In genomic region chr11:51935636-51936434, GRCm38 (mm10) we compare ENCODE assay signal across 18 mouse cellular contexts. TPM values are rescaled to one million over a fixed set of nuclear protein-coding genes. Genes with fewer than 3 reads are reported as not detected.
DNase-seq lines count a peak whose midpoint lies in the region; ATAC-seq and TF ChIP-seq lines count a peak whose summit lies in the region.
"Had no signal": no experiment of that assay in that cellular context is flagged by ENCODE, and none has a peak within 500 bp of the region (broad histone marks: within the 10 kb centered on the region; RNA-seq: fewer than 3 reads in every experiment).

No protein-coding gene starts in this region.

- intact Hi-C loops in heart, adult 2 months (cut with DNase I): loop anchor here (2.0 kb wide), 1 partner anchor 17 kb away; no protein-coding TSS in a partner anchor
- intact Hi-C loops in heart, postnatal 25 days (cut with DNase I): no loop called here

- peak; percentile 48 for ATAC-seq in CD4-positive, CD25-positive, alpha-beta regulatory T cell, adult 4 months
- peak; percentile 19; the same call in 1 of the 2 replicates for ATAC-seq in megakaryocyte progenitor cell, adult 5-6 weeks (replicated peaks; ENCODE audit: poor library complexity)
- ATAC-seq in midbrain, embryonic 15.5 days (replicated peaks): no peak
- ATAC-seq: hindbrain, embryonic 16.5 days had no signal

- no peaks in the 10 kb centered on the region for H3K9me3 ChIP-seq in limb, embryonic 10.5 days (replicated peaks)
- H3K9me3 ChIP-seq in midbrain, embryonic 15.5 days: no peaks in the 10 kb centered on the region
- H3K9me3 ChIP-seq: forebrain, embryonic 10.5 days; heart, embryonic 13.5 days; liver, embryonic 13.5 days; midbrain, embryonic 10.5 days had no signal

- H3K27ac ChIP-seq in heart, adult 2 months: no peak overlapping the region
- no peak overlapping the region for H3K27ac ChIP-seq in limb, embryonic 10.5 days
- H3K27ac ChIP-seq in midbrain, embryonic 15.5 days: no peak overlapping the region
- H3K27ac ChIP-seq: forebrain, embryonic 10.5 days; gastrocnemius, adult 2 months; heart, embryonic 13.5 days; kidney, postnatal 0 days; left cerebral cortex, adult 2 months; liver, embryonic 13.5 days; midbrain, embryonic 10.5 days had no signal

- no peaks in the 10 kb centered on the region for H3K36me3 ChIP-seq in heart, adult 2 months (ENCODE audit: control insufficient read depth, insufficient read depth, low read length)
- H3K36me3 ChIP-seq in limb, embryonic 10.5 days: no peaks in the 10 kb centered on the region
- H3K36me3 ChIP-seq in midbrain, embryonic 15.5 days (replicated peaks): no peaks in the 10 kb centered on the region
- H3K36me3 ChIP-seq: forebrain, embryonic 10.5 days; heart, embryonic 13.5 days; liver, embryonic 13.5 days; midbrain, embryonic 10.5 days had no signal

- no peak overlapping the region for H3K9ac ChIP-seq in heart, adult 2 months (ENCODE audit: low read depth, low read length)
- no peak overlapping the region for H3K9ac ChIP-seq in midbrain, embryonic 15.5 days
- H3K9ac ChIP-seq: heart, embryonic 13.5 days; liver, embryonic 13.5 days had no signal

- no peak for TF ChIP-seq EP300 in heart, adult 2 months (IDR thresholded peaks at IDR 0.05; ENCODE audit: insufficient read depth, low read depth, low read length)

- WGBS in heart, adult 2 months: 51% methylated on average over 5 of the region's 5 CpGs
- WGBS in limb, embryonic 10.5 days: 54% methylated on average over 5 of the region's 5 CpGs
- 64% methylated on average over 5 of the region's 5 CpGs for WGBS in midbrain, embryonic 15.5 days

- no peak overlapping the region for H3K4me3 ChIP-seq in heart, adult 2 months
- no peak overlapping the region for H3K4me3 ChIP-seq in limb, embryonic 10.5 days
- H3K4me3 ChIP-seq in midbrain, embryonic 15.5 days: no peak overlapping the region
- H3K4me3 ChIP-seq: forebrain, embryonic 10.5 days; gastrocnemius, adult 2 months; heart, embryonic 13.5 days; left cerebral cortex, adult 2 months; liver, embryonic 13.5 days; midbrain, embryonic 10.5 days had no signal

- TF ChIP-seq CTCF in heart, adult 2 months (IDR thresholded peaks at IDR 0.05): peak; percentile 21; the same call in 1 of the 2 replicates

- H3K27me3 ChIP-seq in heart, adult 2 months (ENCODE audit: control insufficient read depth, insufficient read depth, low read length): no peaks in the 10 kb centered on the region
- H3K27me3 ChIP-seq in limb, embryonic 10.5 days (ENCODE audit: low read depth, poor library complexity, severe bottlenecking): no peaks in the 10 kb centered on the region
- no peaks in the 10 kb centered on the region for H3K27me3 ChIP-seq in midbrain, embryonic 15.5 days (replicated peaks)
- H3K27me3 ChIP-seq: liver, embryonic 13.5 days had no signal

- H3K4me2 ChIP-seq in midbrain, embryonic 15.5 days: no peak overlapping the region
- H3K4me2 ChIP-seq: heart, embryonic 13.5 days; liver, embryonic 13.5 days had no signal

- peaks cover 8% of the 10 kb centered on the region for H3K4me1 ChIP-seq in heart, adult 2 months (ENCODE audit: control insufficient read depth, insufficient read depth, low read length)
- 0 out of 2 replicates have a peak, but pooled peaks cover 4% of the 10 kb centered on the region for H3K4me1 ChIP-seq in limb, embryonic 10.5 days
- no peaks in the 10 kb centered on the region for H3K4me1 ChIP-seq in midbrain, embryonic 15.5 days
- H3K4me1 ChIP-seq: forebrain, embryonic 10.5 days had no signal

- TF ChIP-seq POLR2A in heart, adult 2 months (IDR thresholded peaks at IDR 0.05; ENCODE audit: insufficient read depth, low read depth, low read length): no peak

- H3K79me2 ChIP-seq in heart, adult 2 months (replicated peaks; ENCODE audit: control insufficient read depth, insufficient read depth, low read length): no peaks in the 10 kb centered on the region

- DNase-seq in heart, adult 2 months: peak in 1 of 2 experiments; percentile 51
- DNase-seq in heart, postnatal 25 days (ENCODE audit: low spot score): no peak
- peak; percentile 79 for DNase-seq in thymus, postnatal 0 days (ENCODE audit: low spot score)
- no peak for DNase-seq in limb, embryonic 10.5 days (ENCODE audit: low spot score)
- DNase-seq in cerebellum, adult 8-10 months: no peak
- DNase-seq: adrenal gland, postnatal 25 days; embryo, embryonic 11 days; gastrocnemius, adult 2 months; liver, embryonic 13.5 days had no signal

RNA-seq across cellular contexts. Expression of gene Cdkn2aipnl, which starts 31.6 kb away (rescaled TPM):
- total RNA-seq in heart, adult 2 months (2021): 10 to 100 TPM; 10.2 to 10.8 TPM
- polyA plus RNA-seq in heart, adult 2 months (2012; rRNA removed): 8.4 and 14.1 TPM in 2 replicates
- 10 to 100 TPM in 1 of 2 experiments, 1 to 10 TPM in 1; 8.8 to 10.5 TPM for total RNA-seq in heart, postnatal 25 days (2021)
- 100 to 1,000 TPM in 1 of 2 experiments, 10 to 100 TPM in 1; 92.5 to 116 TPM for polyA plus RNA-seq in CD4-positive, CD25-positive, alpha-beta regulatory T cell, adult 4 months (2017; shearing (Covaris generic))
- total RNA-seq in megakaryocyte progenitor cell, adult 5-6 weeks (2015): 93.9 and 114 TPM in 2 replicates
- 66.9 and 67.3 TPM in 2 replicates for total RNA-seq in megakaryocyte progenitor cell, adult 5-6 weeks (2017)
- polyA plus RNA-seq in thymus, postnatal 0 days (2015; fragmentation: Nextera tagmentation; extraction: Ambion mirVana): 177 and 196 TPM in 2 replicates
- polyA plus RNA-seq in limb, embryonic 10.5 days (2016; fragmentation: Nextera tagmentation; extraction: Ambion mirVana): 132 and 141 TPM in 2 replicates
- polyA plus RNA-seq in midbrain, embryonic 15.5 days (2015; fragmentation: Nextera tagmentation; extraction: Ambion mirVana): 120 and 121 TPM in 2 replicates
